In the genomic region with DNA sequence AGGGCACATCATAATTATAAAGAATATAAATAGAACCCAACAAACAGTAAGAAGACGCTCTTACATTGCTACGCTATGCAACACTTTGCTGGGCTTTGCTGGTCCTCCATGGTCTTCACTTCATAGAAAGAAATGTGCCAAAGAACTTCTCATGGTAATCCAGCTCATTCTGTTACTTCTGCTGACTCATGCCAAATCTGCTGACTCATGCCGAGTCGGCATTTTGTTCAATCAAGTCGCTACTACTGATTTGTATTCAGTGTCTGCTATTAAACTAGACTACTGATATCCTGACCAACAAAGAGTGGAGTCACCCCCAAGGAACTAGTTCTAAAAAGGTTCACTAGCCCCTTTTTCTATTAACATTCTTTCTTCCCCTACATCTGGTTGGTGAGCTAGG, we compare ENCODE assay signal across 16 mouse cellular contexts. TPM values are rescaled to one million over a fixed set of nuclear protein-coding genes. Genes with fewer than 3 reads are reported as not detected.
"Had no signal": no experiment of that assay in that cellular context is flagged by ENCODE, and none has a peak within 500 bp of the region (broad histone marks: within the 10 kb centered on the region; RNA-seq: fewer than 3 reads in every experiment).

No protein-coding gene starts in this region.

- H3K4me3 ChIP-seq: limb, embryonic 15.5 days; liver, embryonic 12.5 days; midbrain, embryonic 10.5 days; neural tube, embryonic 13.5 days had no signal

- H3K4me2 ChIP-seq: limb, embryonic 15.5 days; liver, embryonic 12.5 days; lung, embryonic 14.5 days; neural tube, embryonic 13.5 days had no signal

- ATAC-seq: liver, embryonic 12.5 days; midbrain, embryonic 16.5 days had no signal

- H3K27ac ChIP-seq: limb, embryonic 15.5 days; liver, embryonic 12.5 days; midbrain, embryonic 10.5 days; neural tube, embryonic 13.5 days had no signal

- DNase-seq: kidney, postnatal 25 days; layer of hippocampus, postnatal 36 days; lung, embryonic 14.5 days; lung, postnatal 10 days; lung, postnatal 4 days; retina, postnatal 1 day; right cerebral cortex, postnatal 14 days; thymus, postnatal 36 days had no signal

- H3K36me3 ChIP-seq: limb, embryonic 15.5 days; liver, embryonic 12.5 days; midbrain, embryonic 10.5 days; neural tube, embryonic 13.5 days had no signal

- H3K9me3 ChIP-seq: limb, embryonic 15.5 days; midbrain, embryonic 10.5 days; neural tube, embryonic 13.5 days had no signal

- H3K27me3 ChIP-seq: limb, embryonic 15.5 days; liver, embryonic 12.5 days; neural tube, embryonic 13.5 days had no signal

- H3K9ac ChIP-seq: limb, embryonic 15.5 days; liver, embryonic 12.5 days; lung, embryonic 14.5 days; neural tube, embryonic 13.5 days had no signal

- H3K4me1 ChIP-seq: liver, embryonic 12.5 days; midbrain, embryonic 10.5 days had no signal

RNA-seq across cellular contexts. Expression of a gene that starts 40.9 kb away (rescaled TPM):
- polyA plus RNA-seq: liver, embryonic 12.5 days; liver, embryonic 16.5 days; lung, embryonic 14.5 days; spleen, adult 2 months; thymus, postnatal 0 days had no signal
